ENCODE assay signal across 10 mouse cellular contexts in genomic region chr2:60133072-60133471, GRCm38 (mm10).
DNase-seq lines count a peak whose midpoint lies in the region; ATAC-seq lines count a peak whose summit lies in the region.
"Had no signal": no experiment of that assay in that cellular context is flagged by ENCODE, and none has a peak within 500 bp of the region (broad histone marks: within the 10 kb centered on the region; RNA-seq: fewer than 3 reads in every experiment).

No protein-coding gene starts in this region.

- ATAC-seq in CD4-positive, CD25-positive, alpha-beta regulatory T cell, adult 4 months: peak; percentile 61
- peak; percentile 48 for ATAC-seq in inflammation-experienced regulatory T-cells, adult 6 months
- ATAC-seq in erythroid progenitor cell, adult 5-6 weeks (replicated peaks; ENCODE audit: low FRiP score, poor library complexity, severe bottlenecking): no peak
- ATAC-seq: midbrain, embryonic 13.5 days had no signal

- peak; percentile 28 for DNase-seq in 416B (ENCODE audit: low read depth)
- peak; percentile 76 to 80 for DNase-seq in cerebellum, postnatal 10 days
- no peak for DNase-seq in testis, postnatal 14 days (ENCODE audit: low spot score)
- no peak for DNase-seq in yolk sac, embryonic 10.5 days (ENCODE audit: low spot score)
- DNase-seq: adrenal gland, postnatal 14 days; right cerebral cortex, adult 18-20 months had no signal

Comparison
In these comparisons a context has a peak if more than half of its experiments do, and no peak if none do; other contexts are left out.
1. DNase-seq: peak in 416B (single experiment) and cerebellum, postnatal 10 days (2 of 2); none in testis, postnatal 14 days (single experiment) and yolk sac, embryonic 10.5 days (single experiment).